Mouse (Mus musculus): ENCODE measurements at regions not wholly inside any gene's neighbourhood (a gene's known extent, or its start where the extent isn't known, plus 50 kb on each side); places are given as distances from the start of the nearest gene placed in this dataset.

DNA sequence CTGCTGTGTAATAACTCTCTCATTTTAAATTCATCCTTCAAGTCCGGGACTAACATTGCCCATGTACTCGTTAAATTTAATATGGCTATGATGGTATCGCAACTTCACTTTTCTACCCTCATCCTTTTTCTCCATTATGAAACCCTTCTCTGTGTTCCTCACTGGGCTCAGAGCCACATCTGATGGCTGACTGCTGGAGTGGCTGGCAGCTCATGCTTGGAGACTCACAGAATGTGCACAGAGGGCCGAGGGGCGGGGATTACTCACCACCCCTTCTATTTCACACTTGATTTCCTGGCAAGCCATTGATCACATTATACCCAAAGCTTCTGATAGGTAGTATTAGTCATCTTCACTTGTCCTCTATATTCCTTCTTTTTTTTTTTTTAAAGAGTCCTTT lies 81.1 kb upstream of the Vwde start:
- H3K4me2 ChIP-seq (replicated peaks; ENCODE audit: low read depth, low read length) = no peak overlapping the region
- no peak overlapping the region for H3K4me3 ChIP-seq (ENCODE audit: low read length)
- 86% methylated on average over 5 of the region's 5 CpGs for WGBS
- no peak overlapping the region for H3K9ac ChIP-seq (ENCODE audit: low read depth, low read length)
- H3K9me3 ChIP-seq (ENCODE audit: control insufficient read depth, low read length) = no peaks in the 10 kb centered on the region
- ATAC-seq (ENCODE audit: low FRiP score, low TSS enrichment) = no peak
- H3K36me3 ChIP-seq (ENCODE audit: control insufficient read depth, insufficient read depth, low read length) = no peaks in the 10 kb centered on the region
- no peaks in the 10 kb centered on the region for H3K4me1 ChIP-seq (ENCODE audit: control insufficient read depth, insufficient read depth, low read length)
- no peaks in the 10 kb centered on the region for H3K27me3 ChIP-seq (ENCODE audit: control insufficient read depth, insufficient read depth, low read length)
- H3K27ac ChIP-seq (ENCODE audit: low read depth, low read length) = no peak overlapping the region

- H3K27ac ChIP-seq (ENCODE audit: low read depth, low read length) = no peak overlapping the region
- no peaks in the 10 kb centered on the region for H3K4me1 ChIP-seq (ENCODE audit: control insufficient read depth, insufficient read depth, low read length)
- 88% methylated on average over 3 of the region's 3 CpGs for WGBS
- H3K36me3 ChIP-seq (ENCODE audit: control insufficient read depth, insufficient read depth, low read length) = no peaks in the 10 kb centered on the region
- no peak overlapping the region for H3K9ac ChIP-seq (ENCODE audit: low read depth, low read length)
- no peak overlapping the region for H3K4me2 ChIP-seq (replicated peaks; ENCODE audit: low read depth, low read length)
- ATAC-seq (ENCODE audit: low FRiP score, low TSS enrichment) = no peak
- H3K27me3 ChIP-seq (ENCODE audit: control insufficient read depth, insufficient read depth, low read length) = no peaks in the 10 kb centered on the region
- H3K4me3 ChIP-seq (ENCODE audit: low read length) = no peak overlapping the region
- no peaks in the 10 kb centered on the region for H3K9me3 ChIP-seq (ENCODE audit: control insufficient read depth, low read length)
Observed at GRCm38 (mm10) chr6:13298171-13298570, 73.4 kb upstream of the Vwde start.

DNA sequence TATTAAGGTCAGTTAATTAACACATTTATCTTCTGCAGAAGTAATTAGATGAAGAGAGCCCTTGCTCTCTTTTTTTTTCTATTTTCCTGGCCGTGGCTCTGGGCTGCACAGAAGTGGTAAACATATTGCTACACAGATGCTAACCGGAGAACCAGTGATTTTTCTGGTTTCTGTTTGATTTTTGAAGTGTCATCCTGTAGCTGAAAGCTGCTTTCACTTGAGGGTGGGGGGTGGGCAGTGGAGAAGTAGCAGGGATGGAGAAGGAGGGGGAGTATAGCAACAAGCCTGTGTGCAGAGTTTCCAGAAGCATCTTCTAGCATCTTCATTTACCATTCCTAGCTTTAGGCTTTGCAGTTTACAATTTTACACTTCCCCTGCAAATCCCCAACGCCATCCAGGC lies 72.3 kb upstream of the Vwde start:
- H3K4me3 ChIP-seq (ENCODE audit: low read length) = no peak overlapping the region
- H3K9me3 ChIP-seq (ENCODE audit: control insufficient read depth, low read length) = no peaks in the 10 kb centered on the region
- no peak overlapping the region for H3K27ac ChIP-seq (ENCODE audit: low read depth, low read length)
- H3K4me2 ChIP-seq (replicated peaks; ENCODE audit: low read depth, low read length) = no peak overlapping the region
- H3K9ac ChIP-seq (ENCODE audit: low read depth, low read length) = no peak overlapping the region
- no peaks in the 10 kb centered on the region for H3K4me1 ChIP-seq (ENCODE audit: control insufficient read depth, insufficient read depth, low read length)
- H3K36me3 ChIP-seq (ENCODE audit: control insufficient read depth, insufficient read depth, low read length) = no peaks in the 10 kb centered on the region
- WGBS = 79% methylated on average over 3 of the region's 3 CpGs
- no peaks in the 10 kb centered on the region for H3K27me3 ChIP-seq (ENCODE audit: control insufficient read depth, insufficient read depth, low read length)
- no peak for ATAC-seq (ENCODE audit: low FRiP score, low TSS enrichment)

- Histone ChIP-seq H3K4me2 (replicated peaks; ENCODE audit: low read depth, low read length) (no peak overlapping the region), H3K4me3 (ENCODE audit: low read length) (no peak overlapping the region), H3K4me1 (ENCODE audit: control insufficient read depth, insufficient read depth, low read length) (no peaks in the 10 kb centered on the region), H3K27ac (ENCODE audit: low read depth, low read length) (no peak overlapping the region), H3K9ac (ENCODE audit: low read depth, low read length) (no peak overlapping the region), H3K27me3 (ENCODE audit: control insufficient read depth, insufficient read depth, low read length) (no peaks in the 10 kb centered on the region), H3K36me3 (ENCODE audit: control insufficient read depth, insufficient read depth, low read length) (no peaks in the 10 kb centered on the region), H3K9me3 (ENCODE audit: control insufficient read depth, low read length) (no peaks in the 10 kb centered on the region)
- ATAC-seq (ENCODE audit: low FRiP score, low TSS enrichment) = no peak
- WGBS = 93% methylated on average over 2 of the region's 2 CpGs
Observed at GRCm38 (mm10) chr6:13296041-13296440, 71.3 kb upstream of the Vwde start.

DNA sequence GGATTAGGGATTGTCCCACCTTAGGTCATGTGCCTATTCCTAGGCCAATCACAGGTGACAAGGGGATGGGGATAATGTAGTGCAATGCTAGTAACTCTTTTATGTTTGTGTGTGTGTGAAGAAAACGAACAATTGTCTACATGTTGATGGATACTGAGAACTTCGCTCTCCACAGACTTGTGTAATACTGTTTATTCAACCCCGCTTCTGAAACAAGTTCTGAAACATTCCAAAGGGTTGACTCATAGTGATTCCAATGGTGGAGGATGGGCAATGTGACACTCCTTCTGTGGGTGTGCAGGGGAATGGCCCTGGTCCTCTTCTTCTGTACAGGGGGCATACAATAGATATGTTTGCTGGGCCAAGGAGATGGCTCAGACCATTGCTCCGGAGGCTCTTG lies 69.6 kb upstream of the Vwde start:
- no peak overlapping the region for H3K4me2 ChIP-seq (replicated peaks; ENCODE audit: low read depth, low read length)
- H3K27me3 ChIP-seq (ENCODE audit: control insufficient read depth, insufficient read depth, low read length) = no peaks in the 10 kb centered on the region
- H3K36me3 ChIP-seq (ENCODE audit: control insufficient read depth, insufficient read depth, low read length) = no peaks in the 10 kb centered on the region
- H3K9ac ChIP-seq (ENCODE audit: low read depth, low read length) = no peak overlapping the region
- no peak for ATAC-seq (ENCODE audit: low FRiP score, low TSS enrichment)
- no peaks in the 10 kb centered on the region for H3K4me1 ChIP-seq (ENCODE audit: control insufficient read depth, insufficient read depth, low read length)
- no peaks in the 10 kb centered on the region for H3K9me3 ChIP-seq (ENCODE audit: control insufficient read depth, low read length)
- no peak overlapping the region for H3K4me3 ChIP-seq (ENCODE audit: low read length)
- 82% methylated on average over 4 of the region's 4 CpGs for WGBS
- no peak overlapping the region for H3K27ac ChIP-seq (ENCODE audit: low read depth, low read length)

- Histone ChIP-seq H3K9ac (ENCODE audit: low read depth, low read length) (no peak overlapping the region), H3K4me2 (replicated peaks; ENCODE audit: low read depth, low read length) (no peak overlapping the region), H3K27ac (ENCODE audit: low read depth, low read length) (no peak overlapping the region), H3K4me1 (ENCODE audit: control insufficient read depth, insufficient read depth, low read length) (no peaks in the 10 kb centered on the region), H3K36me3 (ENCODE audit: control insufficient read depth, insufficient read depth, low read length) (no peaks in the 10 kb centered on the region), H3K4me3 (ENCODE audit: low read length) (no peak overlapping the region), H3K27me3 (ENCODE audit: control insufficient read depth, insufficient read depth, low read length) (no peaks in the 10 kb centered on the region), H3K9me3 (ENCODE audit: control insufficient read depth, low read length) (no peaks in the 10 kb centered on the region)
- WGBS = 71% methylated on average over 1 of the region's 1 CpGs
- no peak for ATAC-seq (ENCODE audit: low FRiP score, low TSS enrichment)
Observed at GRCm38 (mm10) chr6:13288500-13288899, 63.7 kb upstream of the Vwde start.

DNA sequence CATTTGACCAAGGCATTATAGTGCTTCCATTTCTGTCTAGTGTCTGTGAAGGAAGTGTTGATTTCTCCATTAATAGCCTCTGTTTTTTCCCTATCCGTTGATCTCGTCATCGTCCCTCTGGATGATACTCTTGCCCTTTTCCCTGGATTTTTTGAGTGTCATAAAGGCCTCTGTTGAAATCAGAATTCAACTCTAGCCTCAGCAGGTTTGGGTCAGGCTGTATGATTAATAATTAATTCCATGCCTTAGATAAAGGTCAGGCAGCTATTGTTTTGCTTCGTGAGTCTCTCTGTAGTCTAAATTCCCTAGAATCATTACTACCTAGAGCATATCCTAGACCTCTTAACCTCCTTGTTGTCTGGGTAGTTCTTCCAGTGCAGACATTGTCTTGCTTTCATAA lies 63.0 kb upstream of the Vwde start:
- Histone ChIP-seq H3K27ac (ENCODE audit: low read depth, low read length) (no peak overlapping the region), H3K9me3 (ENCODE audit: control insufficient read depth, low read length) (no peaks in the 10 kb centered on the region), H3K36me3 (ENCODE audit: control insufficient read depth, insufficient read depth, low read length) (no peaks in the 10 kb centered on the region), H3K4me1 (ENCODE audit: control insufficient read depth, insufficient read depth, low read length) (no peaks in the 10 kb centered on the region), H3K4me3 (ENCODE audit: low read length) (no peak overlapping the region), H3K9ac (ENCODE audit: low read depth, low read length) (no peak overlapping the region), H3K4me2 (replicated peaks; ENCODE audit: low read depth, low read length) (no peak overlapping the region), H3K27me3 (ENCODE audit: control insufficient read depth, insufficient read depth, low read length) (no peaks in the 10 kb centered on the region)
- WGBS = 83% methylated on average over 4 of the region's 4 CpGs
- ATAC-seq (ENCODE audit: low FRiP score, low TSS enrichment) = no peak

GRCm38 (mm10) chr6:13286542-13287273 lies 61.9 kb upstream of the Vwde start:
- Histone ChIP-seq H3K27me3 (ENCODE audit: control insufficient read depth, insufficient read depth, low read length) (no peaks in the 10 kb centered on the region), H3K4me2 (replicated peaks; ENCODE audit: low read depth, low read length) (no peak overlapping the region), H3K9me3 (ENCODE audit: control insufficient read depth, low read length) (no peaks in the 10 kb centered on the region), H3K27ac (ENCODE audit: low read depth, low read length) (no peak overlapping the region), H3K9ac (ENCODE audit: low read depth, low read length) (no peak overlapping the region), H3K4me1 (ENCODE audit: control insufficient read depth, insufficient read depth, low read length) (no peaks in the 10 kb centered on the region), H3K4me3 (ENCODE audit: low read length) (no peak overlapping the region), H3K36me3 (ENCODE audit: control insufficient read depth, insufficient read depth, low read length) (no peaks in the 10 kb centered on the region)
- 62% methylated on average over 6 of the region's 6 CpGs for WGBS
- ATAC-seq (ENCODE audit: low FRiP score, low TSS enrichment) = peak; percentile 62; the same call in 1 of the 2 replicates

DNA sequence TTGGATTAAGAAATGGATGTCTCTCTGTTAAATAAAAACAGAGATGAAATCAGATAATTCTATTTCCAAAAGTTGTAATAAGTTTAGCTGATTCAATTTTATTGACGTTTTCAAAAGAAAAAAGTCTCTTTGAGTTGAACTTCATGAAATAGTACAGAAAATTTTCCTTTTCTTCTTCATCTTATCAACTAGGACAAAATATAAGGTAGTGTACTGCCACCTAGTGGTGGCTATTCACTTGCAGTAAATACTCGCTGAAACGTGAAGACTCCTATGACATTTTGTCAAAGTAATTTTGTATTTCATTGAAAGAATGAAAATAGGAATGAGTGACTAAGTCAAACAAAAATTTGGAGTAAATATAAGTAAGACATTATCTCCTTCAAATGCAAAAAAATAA lies 56.1 kb upstream of the Vwde start:
- Histone ChIP-seq H3K9ac (ENCODE audit: low read depth, low read length) (no peak overlapping the region), H3K27me3 (ENCODE audit: control insufficient read depth, insufficient read depth, low read length) (no peaks in the 10 kb centered on the region), H3K4me1 (ENCODE audit: control insufficient read depth, insufficient read depth, low read length) (no peaks in the 10 kb centered on the region), H3K4me3 (ENCODE audit: low read length) (no peak overlapping the region), H3K36me3 (ENCODE audit: control insufficient read depth, insufficient read depth, low read length) (no peaks in the 10 kb centered on the region), H3K4me2 (replicated peaks; ENCODE audit: low read depth, low read length) (no peak overlapping the region), H3K9me3 (ENCODE audit: control insufficient read depth, low read length) (no peaks in the 10 kb centered on the region), H3K27ac (ENCODE audit: low read depth, low read length) (no peak overlapping the region)
- 2% methylated on average over 3 of the region's 3 CpGs for WGBS
- no peak for ATAC-seq (ENCODE audit: low FRiP score, low TSS enrichment)

Measured in kidney, embryonic 14.5 days (tissue).